Mouse (Mus musculus): ENCODE results near the gene Spag9.

GRCm38 (mm10) chr11:93987026-93987425 is 8.9 kb upstream of the Spag9 start:
- TF ChIP-seq EP300 (IDR thresholded peaks at IDR 0.05) (no peak), CTCF (IDR thresholded peaks at IDR 0.05) (no peak)
